Mouse (Mus musculus) ES-E14 (cell line): ENCODE measurements around the gene Grb2.

Source experiments
- MAFK ChIP-seq: IDR thresholded peaks from 2 replicates; pipeline ENCODE4 v1.6.1; 2014; ENCODE audit warnings: mild to moderate bottlenecking, low read depth, low read length, inconsistent platforms; ENCODE audit not compliant: insufficient read depth
- ZNF384 ChIP-seq: IDR thresholded peaks from 2 replicates; pipeline ENCODE4 v1.6.1; 2012; ENCODE audit warnings: low read depth, low read length, inconsistent platforms

DNA sequence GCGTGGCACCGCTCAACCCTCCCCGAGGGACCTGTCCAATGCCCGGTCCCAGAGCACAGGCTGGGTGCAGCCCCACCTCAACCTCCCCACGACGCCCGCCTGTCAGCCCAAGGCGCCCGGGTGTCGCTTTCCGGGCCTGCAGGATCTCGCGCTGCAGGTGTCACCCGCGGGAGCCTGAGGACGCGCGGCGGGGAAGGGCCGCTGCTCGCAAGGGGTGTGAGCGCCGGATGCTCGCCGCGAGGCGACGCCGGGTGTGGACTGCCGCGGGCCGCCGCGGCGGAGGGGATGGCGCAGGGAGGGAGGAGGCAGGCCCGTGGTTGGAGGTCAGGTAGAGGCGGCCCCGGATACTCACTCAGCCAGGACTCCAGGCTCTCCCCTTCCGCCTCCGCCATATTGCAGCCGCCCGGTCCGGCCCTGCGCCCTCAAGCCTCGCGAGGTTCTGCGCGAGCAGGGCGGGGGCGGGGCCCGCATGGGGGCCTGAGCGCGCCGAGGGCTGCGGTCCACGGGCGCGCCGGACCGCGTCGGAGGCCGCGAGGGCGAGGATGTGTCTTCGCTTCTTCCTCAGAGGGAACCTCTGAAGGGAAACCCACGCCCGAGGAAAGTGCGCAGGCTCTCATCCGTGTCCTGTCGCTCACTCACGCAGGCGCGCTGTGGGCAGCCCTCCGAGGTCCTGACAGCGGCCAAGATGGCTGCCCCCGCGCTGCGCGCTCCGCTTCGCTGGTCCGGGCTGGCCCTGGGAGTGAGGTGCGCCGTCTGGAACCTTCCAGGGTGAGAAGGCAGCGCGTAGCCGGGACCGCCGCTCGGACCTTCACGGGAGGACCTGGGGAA lies 104.7 kb downstream of the Grb2 start, which contains the start of the genes Mrps7 and Gga3:
- TF ChIP-seq MAFK (no peak), ZNF384 (no peak)
